Comparison of ENCODE assay signal across 8 mouse cellular contexts in the genomic region with DNA sequence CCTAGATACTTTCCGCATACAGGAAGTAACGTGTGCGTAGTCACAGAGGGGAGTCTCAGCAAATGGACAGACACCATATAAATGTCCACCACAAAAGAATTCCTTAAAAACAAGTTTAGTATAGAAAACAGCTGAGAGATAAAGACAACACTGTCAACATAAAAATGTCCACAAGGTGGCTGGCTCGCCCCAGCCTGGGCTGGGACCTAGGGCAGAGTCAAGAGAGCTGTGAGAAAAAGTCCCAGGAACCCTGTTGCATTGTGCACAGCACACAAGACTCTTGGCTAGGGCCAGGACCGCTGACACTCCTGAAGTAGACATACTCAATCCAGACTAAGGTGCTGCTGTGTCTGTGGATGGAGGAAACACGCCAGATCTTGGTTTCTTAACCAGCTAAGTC. TPM values are rescaled to one million over a fixed set of nuclear protein-coding genes. Genes with fewer than 3 reads are reported as not detected.
A peak's percentile ranks its signal among the peaks of the same experiment; 100 is the strongest.
DNase-seq lines count a peak whose midpoint lies in the region; ATAC-seq and TF ChIP-seq lines count a peak whose summit lies in the region.
"Had no signal": no experiment of that assay in that cellular context is flagged by ENCODE, and none has a peak within 500 bp of the region (broad histone marks: within the 10 kb centered on the region; RNA-seq: fewer than 3 reads in every experiment).

No protein-coding gene starts in this region.

- H3K36me3 ChIP-seq in neural tube, embryonic 11.5 days (ENCODE audit: control insufficient read depth, insufficient read depth, low read length): no peaks in the 10 kb centered on the region
- no peaks in the 10 kb centered on the region for H3K36me3 ChIP-seq in hindbrain, embryonic 16.5 days (ENCODE audit: control insufficient read depth, insufficient read depth, low read length)
- H3K36me3 ChIP-seq in lung, embryonic 14.5 days (ENCODE audit: insufficient read depth): peaks cover 11% of the 10 kb centered on the region

- no peak overlapping the region for H3K27ac ChIP-seq in neural tube, embryonic 11.5 days (ENCODE audit: low read depth, low read length)
- no peak overlapping the region for H3K27ac ChIP-seq in hindbrain, embryonic 16.5 days (ENCODE audit: low read depth, low read length)
- no peak overlapping the region for H3K27ac ChIP-seq in lung, embryonic 14.5 days (ENCODE audit: low read depth)

- ATAC-seq in neural tube, embryonic 11.5 days (ENCODE audit: insufficient read depth, low FRiP score, low TSS enrichment): peak; percentile 39; the same call in 1 of the 2 replicates
- peak; percentile 82 for ATAC-seq in hindbrain, embryonic 16.5 days
- peak; percentile 68 for ATAC-seq in lung, embryonic 14.5 days (ENCODE audit: insufficient read depth)

- no peak overlapping the region for H3K4me2 ChIP-seq in neural tube, embryonic 11.5 days (ENCODE audit: low read depth)
- H3K4me2 ChIP-seq in hindbrain, embryonic 16.5 days (ENCODE audit: low read length): no peak overlapping the region
- H3K4me2 ChIP-seq in lung, embryonic 14.5 days: no peak overlapping the region

- H3K9ac ChIP-seq in neural tube, embryonic 11.5 days (ENCODE audit: low read length): no peak overlapping the region
- H3K9ac ChIP-seq in hindbrain, embryonic 16.5 days (ENCODE audit: low read depth, low read length): no peak overlapping the region
- H3K9ac ChIP-seq in lung, embryonic 14.5 days: no peak overlapping the region

- no peaks in the 10 kb centered on the region for H3K9me3 ChIP-seq in neural tube, embryonic 11.5 days (ENCODE audit: control insufficient read depth, low read length)
- no peaks in the 10 kb centered on the region for H3K9me3 ChIP-seq in hindbrain, embryonic 16.5 days (ENCODE audit: control insufficient read depth, low read length)
- H3K9me3 ChIP-seq in lung, embryonic 14.5 days (ENCODE audit: low read depth, low read length): no peaks in the 10 kb centered on the region

- TF ChIP-seq POLR2A in brain, embryonic 14.5 days (IDR thresholded peaks at IDR 0.05; ENCODE audit: borderline replicate concordance, extremely low read depth, insufficient read depth, insufficient read length, poor library complexity, severe bottlenecking): no peak

- no peak for DNase-seq in neural tube, embryonic 11.5 days (ENCODE audit: low spot score)
- DNase-seq in neural tube, embryonic 10.5 days (ENCODE audit: extremely low spot score, low spot score): no peak
- peak; percentile 41 for DNase-seq in brain, embryonic 14.5 days (ENCODE audit: low read depth)
- peak; percentile 69 for DNase-seq in lung, embryonic 14.5 days
- no peak for DNase-seq in thymus, postnatal 25 days
- DNase-seq in left cerebral cortex, adult 9 months (ENCODE audit: low spot score in 2 of 2): no peak

- no peaks in the 10 kb centered on the region for H3K4me1 ChIP-seq in neural tube, embryonic 11.5 days (ENCODE audit: control insufficient read depth, insufficient read depth, low read length)
- H3K4me1 ChIP-seq in hindbrain, embryonic 16.5 days (ENCODE audit: control insufficient read depth, insufficient read depth, low read depth, low read length): no peaks in the 10 kb centered on the region
- H3K4me1 ChIP-seq in lung, embryonic 14.5 days (ENCODE audit: insufficient read depth): no peaks in the 10 kb centered on the region

- H3K27me3 ChIP-seq in neural tube, embryonic 11.5 days (ENCODE audit: control insufficient read depth, insufficient read depth, low read length): no peaks in the 10 kb centered on the region
- no peaks in the 10 kb centered on the region for H3K27me3 ChIP-seq in hindbrain, embryonic 16.5 days (replicated peaks; ENCODE audit: control insufficient read depth, insufficient read depth, low read length)
- H3K27me3 ChIP-seq in lung, embryonic 14.5 days (ENCODE audit: insufficient read depth, low read length): no peaks in the 10 kb centered on the region

- WGBS in neural tube, embryonic 11.5 days: 80% methylated on average over 6 of the region's 6 CpGs
- WGBS in hindbrain, embryonic 16.5 days: 77% methylated on average over 6 of the region's 6 CpGs
- WGBS in lung, embryonic 14.5 days: 78% methylated on average over 6 of the region's 6 CpGs

- TF ChIP-seq CTCF in brain, embryonic 14.5 days (IDR thresholded peaks at IDR 0.05; ENCODE audit: borderline replicate concordance, extremely low read depth, insufficient read depth, insufficient read length): peak; percentile 57; the same call in 1 of the 2 replicates
- TF ChIP-seq CTCF in lung, embryonic 14.5 days (IDR thresholded peaks at IDR 0.05; ENCODE audit: low read depth): peak; percentile 70

- H3K4me3 ChIP-seq in neural tube, embryonic 11.5 days (ENCODE audit: low read depth, low read length): no peak overlapping the region
- H3K4me3 ChIP-seq in hindbrain, embryonic 16.5 days (ENCODE audit: low read length): no peak overlapping the region
- no peak overlapping the region for H3K4me3 ChIP-seq in lung, embryonic 14.5 days (ENCODE audit: low read depth, low read length)
- H3K4me3 ChIP-seq: erythroblast, embryonic 14.5 days had no signal

RNA-seq across cellular contexts. Expression of a gene that starts 49.6 kb away (rescaled TPM):
- polyA plus RNA-seq in neural tube, embryonic 11.5 days (2014; fragmentation: Nextera tagmentation; extraction: Ambion mirVana): 0.22 and 0.42 TPM in 2 replicates
- 1.0 and 1.9 TPM in 2 replicates for polyA plus RNA-seq in brain, embryonic 14.5 days (2012; rRNA removed)
- polyA plus RNA-seq in hindbrain, embryonic 16.5 days (2015; fragmentation: Nextera tagmentation; extraction: Ambion mirVana): 0.70 and 0.79 TPM in 2 replicates
- polyA plus RNA-seq in lung, embryonic 14.5 days (2014; fragmentation: Nextera tagmentation; extraction: Ambion mirVana): 42.1 and 48.7 TPM in 2 replicates
- polyA plus RNA-seq: erythroblast, embryonic 14.5 days had no signal

Comparison
In these comparisons a context has a peak if more than half of its experiments do, and no peak if none do; other contexts are left out.
1. DNase-seq: peak in brain, embryonic 14.5 days (single experiment) and lung, embryonic 14.5 days (single experiment); none in neural tube, embryonic 11.5 days (single experiment), neural tube, embryonic 10.5 days (single experiment), thymus, postnatal 25 days (single experiment) and left cerebral cortex, adult 9 months (0 of 2).
2. RNA of a gene that starts 49.6 kb away (polyA plus RNA-seq): 42.1 to 48.7 TPM in lung, embryonic 14.5 days; 1.0 to 1.9 TPM in brain, embryonic 14.5 days, 0.70 to 0.79 TPM in hindbrain, embryonic 16.5 days and 0.22 to 0.42 TPM in neural tube, embryonic 11.5 days; every median in the first group is over 10 times any median in the second.
3. Peak in every context shown above with its lines, with median percentiles within 50 percentile points of each other: ATAC-seq.